Mouse (Mus musculus): ENCODE data around the gene Ak4. TPM values are rescaled to one million over a fixed set of nuclear protein-coding genes. Genes with fewer than 3 reads are reported as not detected.

Gene Ak4
- polyA plus RNA-seq, 1 experiment: 0.68 TPM

DNA sequence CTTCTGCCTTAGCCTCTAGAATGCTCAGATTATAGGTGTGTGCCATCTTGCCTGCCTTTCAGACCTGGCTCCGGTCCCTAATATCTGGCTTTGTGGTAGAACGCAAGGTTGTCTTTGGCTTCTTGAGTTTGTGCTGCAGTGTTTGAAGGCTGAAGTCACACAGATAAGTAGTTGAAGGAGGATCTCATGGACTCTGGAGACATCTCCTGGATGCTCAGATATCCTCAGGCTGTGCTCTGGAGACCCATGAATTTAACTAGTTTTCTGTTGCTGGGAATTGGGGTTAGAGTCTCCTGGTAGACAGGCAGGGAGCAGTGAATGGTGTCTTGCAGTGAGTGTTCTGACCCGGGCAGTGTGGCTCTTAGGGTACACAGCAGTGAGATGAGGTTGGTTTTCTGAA, 6.6 kb downstream of the Ak4 start:
- Histone ChIP-seq H3K4me2 (ENCODE audit: low read depth) (no peak overlapping the region), H3K27me3 (ENCODE audit: control insufficient read depth, insufficient read depth, insufficient read length) (peaks cover 11% of the 10 kb centered on the region), H3K79me2 (ENCODE audit: control insufficient read depth, insufficient read depth) (no peaks in the 10 kb centered on the region), H3K4me3 (no peak overlapping the region), H3ac (ENCODE audit: control insufficient read depth, insufficient read length) (no peak overlapping the region), H3K36me3 (ENCODE audit: control insufficient read depth, insufficient read depth) (no peaks in the 10 kb centered on the region)
- no peak for TF ChIP-seq CEBPB (IDR thresholded peaks at IDR 0.05; ENCODE audit: insufficient read depth, poor library complexity, severe bottlenecking)

DNA sequence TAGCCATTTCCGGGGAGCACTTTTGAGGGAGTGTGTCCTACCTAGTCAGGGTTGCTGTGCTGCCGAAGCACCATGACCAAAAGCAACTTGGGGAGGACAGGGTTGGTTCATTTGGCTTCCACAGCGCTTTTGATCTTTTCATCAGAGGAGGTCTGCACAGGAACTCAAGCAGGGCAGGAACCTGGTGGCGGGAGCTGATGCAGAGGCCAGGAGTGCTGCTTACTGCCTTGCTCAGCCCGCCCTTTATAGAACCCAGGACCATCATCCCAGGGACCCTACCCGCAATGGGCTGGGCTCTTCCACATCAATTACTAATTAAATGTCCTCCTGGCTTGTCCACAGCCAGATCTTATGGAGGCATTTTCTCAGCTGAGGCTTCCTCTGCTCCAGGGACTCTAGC, 7.5 kb downstream of the Ak4 start:
- Histone ChIP-seq H3K79me2 (ENCODE audit: control insufficient read depth, insufficient read depth) (no peaks in the 10 kb centered on the region), H3K36me3 (ENCODE audit: control insufficient read depth, insufficient read depth) (no peaks in the 10 kb centered on the region), H3K27me3 (ENCODE audit: control insufficient read depth, insufficient read depth, insufficient read length) (peaks cover 9% of the 10 kb centered on the region), H3ac (ENCODE audit: control insufficient read depth, insufficient read length) (no peak overlapping the region), H3K4me3 (no peak overlapping the region), H3K4me2 (ENCODE audit: low read depth) (no peak overlapping the region)
- TF ChIP-seq TCF12 (IDR thresholded peaks at IDR 0.05; ENCODE audit: insufficient read depth, poor library complexity, severe bottlenecking) (no peak), MYOG (IDR thresholded peaks at IDR 0.05; ENCODE audit: control insufficient read depth in 1 of 3, insufficient read depth in 1 of 3, insufficient read length in 2 of 3, low read depth in 2 of 3) (no peak), USF1 (IDR thresholded peaks at IDR 0.05; ENCODE audit: low read depth) (no peak), MYOD1 (IDR thresholded peaks at IDR 0.05; ENCODE audit: control insufficient read depth in 1 of 3, insufficient read length in 2 of 3, low read depth in 2 of 3) (no peak), TCF3 (IDR thresholded peaks at IDR 0.05; ENCODE audit: insufficient read length, low read depth) (no peak), POLR2A (IDR thresholded peaks at IDR 0.05; ENCODE audit: insufficient read length, low read depth) (no peak), REST (IDR thresholded peaks at IDR 0.05; ENCODE audit: insufficient read depth, insufficient read length) (no peak), MAX (IDR thresholded peaks at IDR 0.05; ENCODE audit: low read depth) (no peak)

DNA sequence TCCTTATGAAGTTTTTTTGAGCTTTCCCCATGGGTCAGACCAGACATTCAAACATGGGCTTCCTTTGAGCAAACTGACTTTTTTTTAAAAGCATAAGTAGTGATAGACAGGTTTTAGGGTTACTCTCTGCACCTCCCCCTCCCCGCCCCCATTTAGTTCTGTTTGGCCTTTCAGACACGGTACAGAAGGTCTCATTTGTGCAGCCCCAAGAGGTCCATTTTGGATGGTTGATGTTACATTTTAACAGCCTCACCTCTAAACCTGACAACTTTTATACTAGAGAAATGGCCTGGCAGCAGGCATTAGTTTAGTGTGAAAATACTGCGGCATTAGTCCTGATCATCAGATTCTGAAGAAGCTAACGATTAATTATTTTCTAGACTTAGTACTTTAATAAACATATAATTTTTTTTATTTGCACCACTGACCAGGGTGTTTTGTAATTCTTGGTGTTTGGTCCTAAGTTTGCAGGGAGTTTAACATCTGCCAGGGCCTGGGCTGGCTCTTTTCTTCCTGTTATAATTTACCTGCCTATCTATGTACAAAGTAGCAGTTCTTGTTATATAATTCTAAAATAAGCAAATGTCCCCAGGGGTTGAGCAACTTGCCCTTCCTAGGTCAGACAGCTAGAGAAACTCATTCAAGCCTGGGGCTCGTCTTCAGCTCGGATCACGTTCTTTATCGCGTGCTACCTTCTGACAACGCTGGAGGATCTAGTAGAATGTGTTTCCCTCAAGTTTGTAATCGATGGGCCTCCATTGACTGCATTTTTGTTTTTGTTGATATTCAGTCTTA, 9.0 kb downstream of the Ak4 start:
- no peaks in the 10 kb centered on the region for H3K79me2 ChIP-seq (ENCODE audit: control insufficient read depth, insufficient read depth)
- H3K36me3 ChIP-seq (ENCODE audit: control insufficient read depth, insufficient read depth): no peaks in the 10 kb centered on the region
- peaks cover 2% of the 10 kb centered on the region for H3K27me3 ChIP-seq (ENCODE audit: control insufficient read depth, insufficient read depth, insufficient read length)
- H3K4me3 ChIP-seq: no peak overlapping the region
- no peak overlapping the region for H3ac ChIP-seq (ENCODE audit: control insufficient read depth, insufficient read length)
- TF ChIP-seq REST (IDR thresholded peaks at IDR 0.05; ENCODE audit: insufficient read depth, insufficient read length) (no peak), POLR2A (IDR thresholded peaks at IDR 0.05; ENCODE audit: insufficient read length, low read depth) (no peak), SRF (IDR thresholded peaks at IDR 0.05; ENCODE audit: control insufficient read depth, insufficient read length, low read depth) (no peak), CEBPB (IDR thresholded peaks at IDR 0.05; ENCODE audit: insufficient read depth, poor library complexity, severe bottlenecking) (no peak), TCF12 (IDR thresholded peaks at IDR 0.05; ENCODE audit: insufficient read depth, poor library complexity, severe bottlenecking) (no peak), MYOD1 (IDR thresholded peaks at IDR 0.05; ENCODE audit: control insufficient read depth in 1 of 3, insufficient read length in 2 of 3, low read depth in 2 of 3) (no peak), POLR2AphosphoS2 (IDR thresholded peaks at IDR 0.05; ENCODE audit: insufficient read length, low read depth) (no peak), E2F4 (IDR thresholded peaks at IDR 0.05; ENCODE audit: insufficient read depth) (no peak)
- H3K4me2 ChIP-seq (ENCODE audit: low read depth): no peak overlapping the region

DNA sequence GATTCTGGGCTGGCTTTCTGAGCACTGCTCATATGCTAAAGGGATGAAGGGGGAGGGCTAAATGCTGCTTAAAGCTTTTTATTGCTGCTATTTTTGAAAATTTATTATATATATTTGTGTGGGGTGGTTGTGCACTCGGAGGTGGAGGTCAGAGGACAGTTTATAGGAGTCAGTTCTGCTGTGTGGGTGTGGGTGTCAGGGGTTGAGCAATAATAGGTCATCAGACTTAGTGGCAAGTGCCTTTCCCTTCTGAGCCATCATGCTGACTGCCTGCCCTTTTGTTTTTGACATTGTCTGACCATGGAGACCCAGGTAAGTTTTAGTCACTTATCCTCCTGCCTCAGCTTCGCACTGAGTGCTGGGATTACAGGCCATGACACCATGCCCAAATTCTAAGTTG, 10.0 kb downstream of the Ak4 start:
- no peaks in the 10 kb centered on the region for H3K27me3 ChIP-seq (ENCODE audit: control insufficient read depth, insufficient read depth, insufficient read length)
- no peaks in the 10 kb centered on the region for H3K79me2 ChIP-seq (ENCODE audit: control insufficient read depth, insufficient read depth)
- TF ChIP-seq REST (IDR thresholded peaks at IDR 0.05; ENCODE audit: insufficient read depth, insufficient read length) (no peak), POLR2AphosphoS2 (IDR thresholded peaks at IDR 0.05; ENCODE audit: insufficient read length, low read depth) (no peak), CEBPB (IDR thresholded peaks at IDR 0.05; ENCODE audit: insufficient read depth, poor library complexity, severe bottlenecking) (no peak), TCF3 (IDR thresholded peaks at IDR 0.05; ENCODE audit: insufficient read length, low read depth) (no peak), E2F4 (IDR thresholded peaks at IDR 0.05; ENCODE audit: insufficient read depth) (no peak), POLR2A (IDR thresholded peaks at IDR 0.05; ENCODE audit: insufficient read length, low read depth) (no peak), SRF (IDR thresholded peaks at IDR 0.05; ENCODE audit: control insufficient read depth, insufficient read length, low read depth) (no peak), MAX (IDR thresholded peaks at IDR 0.05; ENCODE audit: low read depth) (no peak), MYOG (IDR thresholded peaks at IDR 0.05; ENCODE audit: control insufficient read depth in 1 of 3, insufficient read depth in 1 of 3, insufficient read length in 2 of 3, low read depth in 2 of 3) (no peak)
- H3ac ChIP-seq (ENCODE audit: control insufficient read depth, insufficient read length): no peak overlapping the region
- no peaks in the 10 kb centered on the region for H3K36me3 ChIP-seq (ENCODE audit: control insufficient read depth, insufficient read depth)
- H3K4me2 ChIP-seq (ENCODE audit: low read depth): no peak overlapping the region
- H3K4me3 ChIP-seq: no peak overlapping the region

DNA sequence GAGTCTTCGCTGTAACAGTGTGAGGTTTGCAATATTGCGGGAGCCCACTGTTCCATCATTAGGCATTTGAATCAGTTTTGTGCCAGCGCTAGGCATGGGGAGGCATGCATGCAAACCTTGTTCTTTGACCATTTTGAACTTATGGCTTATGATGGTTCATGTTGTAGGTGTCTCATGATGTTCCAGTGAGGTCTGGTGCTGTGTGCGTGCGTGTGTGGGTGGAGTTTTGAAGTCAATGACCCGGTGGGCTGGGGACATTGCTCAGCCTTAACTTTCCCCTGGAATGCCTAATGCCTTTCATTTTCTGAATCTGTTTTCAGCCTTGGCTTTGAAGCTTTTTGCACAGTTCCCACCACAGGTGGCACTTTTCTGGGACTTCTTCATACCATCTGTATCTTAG, 10.9 kb downstream of the Ak4 start:
- no peak for TF ChIP-seq POLR2A (IDR thresholded peaks at IDR 0.05; ENCODE audit: insufficient read length, low read depth)
- TF ChIP-seq USF1 (IDR thresholded peaks at IDR 0.05; ENCODE audit: low read depth): no peak
- TF ChIP-seq E2F4 (IDR thresholded peaks at IDR 0.05; ENCODE audit: insufficient read depth): no peak
- no peak for TF ChIP-seq SRF (IDR thresholded peaks at IDR 0.05; ENCODE audit: control insufficient read depth, insufficient read length, low read depth)
- TF ChIP-seq MAX (IDR thresholded peaks at IDR 0.05; ENCODE audit: low read depth): no peak
- TF ChIP-seq POLR2AphosphoS2 (IDR thresholded peaks at IDR 0.05; ENCODE audit: insufficient read length, low read depth): no peak
- TF ChIP-seq MYOD1 (IDR thresholded peaks at IDR 0.05; ENCODE audit: control insufficient read depth in 1 of 3, insufficient read length in 2 of 3, low read depth in 2 of 3): no peak
- no peak for TF ChIP-seq CEBPB (IDR thresholded peaks at IDR 0.05; ENCODE audit: insufficient read depth, poor library complexity, severe bottlenecking)
- TF ChIP-seq TCF12 (IDR thresholded peaks at IDR 0.05; ENCODE audit: insufficient read depth, poor library complexity, severe bottlenecking): no peak
- no peak for TF ChIP-seq REST (IDR thresholded peaks at IDR 0.05; ENCODE audit: insufficient read depth, insufficient read length)
- TF ChIP-seq MYOG (IDR thresholded peaks at IDR 0.05; ENCODE audit: control insufficient read depth in 1 of 3, insufficient read depth in 1 of 3, insufficient read length in 2 of 3, low read depth in 2 of 3): no peak
- no peak for TF ChIP-seq TCF3 (IDR thresholded peaks at IDR 0.05; ENCODE audit: insufficient read length, low read depth)
- H3ac ChIP-seq (ENCODE audit: control insufficient read depth, insufficient read length): no peak overlapping the region
- H3K27me3 ChIP-seq (ENCODE audit: control insufficient read depth, insufficient read depth, insufficient read length): no peaks in the 10 kb centered on the region
- no peak overlapping the region for H3K4me2 ChIP-seq (ENCODE audit: low read depth)
- H3K4me3 ChIP-seq: no peak overlapping the region
- no peaks in the 10 kb centered on the region for H3K36me3 ChIP-seq (ENCODE audit: control insufficient read depth, insufficient read depth)
- H3K79me2 ChIP-seq (ENCODE audit: control insufficient read depth, insufficient read depth): no peaks in the 10 kb centered on the region

Data from myocyte (in vitro differentiated cells).